Mouse (Mus musculus): ENCODE measurements at regions not wholly inside any gene's neighbourhood (a gene's known extent, or its start where the extent isn't known, plus 50 kb on each side); places are given as distances from the start of the nearest gene placed in this dataset.

GRCm38 (mm10) chr11:71914665-71915064, 122.6 kb downstream of the Aipl1 start:
- no peak for TF ChIP-seq ZC3H11A (IDR thresholded peaks at IDR 0.05; ENCODE audit: borderline replicate concordance, low read depth, low read length)
- TF ChIP-seq ZNF384 (IDR thresholded peaks at IDR 0.05; ENCODE audit: low read depth, low read length) = no peak

All from ES-E14 (cell line).